ENCODE assay signal across 10 mouse cellular contexts in the genomic region with DNA sequence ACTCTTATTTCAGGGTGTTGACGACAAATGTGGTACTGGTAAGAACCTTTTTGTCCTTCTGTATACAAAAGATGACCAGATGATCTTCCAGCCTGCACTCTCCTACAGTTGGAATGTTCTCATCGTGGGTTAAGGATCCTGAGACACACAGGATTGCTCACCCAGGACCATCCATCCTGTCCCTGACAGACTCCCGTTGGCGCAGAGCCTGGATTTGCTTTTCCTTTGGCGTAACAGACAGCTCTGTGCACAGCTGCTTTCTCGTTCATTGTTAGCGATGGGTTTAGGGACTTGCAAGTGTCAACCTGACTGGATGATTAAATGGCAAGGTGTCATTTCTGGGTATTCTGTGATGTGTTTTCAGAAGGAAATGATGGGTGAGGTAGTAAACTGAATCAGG. TPM values are rescaled to one million over a fixed set of nuclear protein-coding genes. Genes with fewer than 3 reads are reported as not detected.
A peak's percentile ranks its signal among the peaks of the same experiment; 100 is the strongest.
DNase-seq lines count a peak whose midpoint lies in the region; ATAC-seq and TF ChIP-seq lines count a peak whose summit lies in the region.
"Had no signal": no experiment of that assay in that cellular context is flagged by ENCODE, and none has a peak within 500 bp of the region (broad histone marks: within the 10 kb centered on the region; RNA-seq: fewer than 3 reads in every experiment).

No protein-coding gene starts in this region.

- no peak for ATAC-seq in midbrain, postnatal 0 days (ENCODE audit: low FRiP score)
- ATAC-seq in midbrain, embryonic 11.5 days (ENCODE audit: low FRiP score) = no peak
- ATAC-seq in stomach, embryonic 16.5 days (ENCODE audit: insufficient read depth, low FRiP score) = peak; percentile 37; the same call in 1 of the 2 replicates

- DNase-seq in gastrocnemius, postnatal 10 days = peak; percentile 12
- DNase-seq in gastrocnemius, adult 8-10 months (ENCODE audit: low spot score in 2 of 2) = no peak
- peak; percentile 31 for DNase-seq in midbrain, postnatal 0 days (ENCODE audit: low spot score)
- DNase-seq in midbrain, embryonic 11.5 days (ENCODE audit: low spot score, missing footprints) = no peak
- peak; percentile 29 to 49 for DNase-seq in kidney, postnatal 4 days
- DNase-seq in cerebellum, adult 9-10 months = no peak
- no peak for DNase-seq in left cerebral cortex, adult 11 months (ENCODE audit: low spot score)

- H3K27ac ChIP-seq in midbrain, postnatal 0 days (ENCODE audit: low read depth, low read length) = no peak overlapping the region
- H3K27ac ChIP-seq in midbrain, embryonic 11.5 days (ENCODE audit: low read depth, low read length) = no peak overlapping the region
- 0 out of 2 replicates have a peak overlapping the region, but pooled peaks have one; percentile 43 for H3K27ac ChIP-seq in stomach, embryonic 16.5 days (ENCODE audit: low read length)

- no peaks in the 10 kb centered on the region for H3K4me1 ChIP-seq in midbrain, postnatal 0 days (ENCODE audit: insufficient read depth, low read length)
- no peaks in the 10 kb centered on the region for H3K4me1 ChIP-seq in midbrain, embryonic 11.5 days (ENCODE audit: control insufficient read depth, insufficient read depth, low read length)
- H3K4me1 ChIP-seq in stomach, embryonic 16.5 days (ENCODE audit: control insufficient read depth, insufficient read depth, low read length) = 0 out of 2 replicates have a peak, but pooled peaks cover 4% of the 10 kb centered on the region

- WGBS in midbrain, postnatal 0 days = 75% methylated on average over 7 of the region's 7 CpGs
- 91% methylated on average over 7 of the region's 7 CpGs for WGBS in midbrain, embryonic 11.5 days
- WGBS in stomach, embryonic 16.5 days = 35% methylated on average over 7 of the region's 7 CpGs

- no peak for TF ChIP-seq CTCF in midbrain, postnatal 0 days (IDR thresholded peaks at IDR 0.05)

- H3K4me2 ChIP-seq in midbrain, postnatal 0 days (ENCODE audit: low read depth, low read length, poor library complexity, severe bottlenecking) = no peak overlapping the region
- H3K4me2 ChIP-seq in midbrain, embryonic 11.5 days = no peak overlapping the region
- no peak overlapping the region for H3K4me2 ChIP-seq in stomach, embryonic 16.5 days (ENCODE audit: low read depth, low read length)

- H3K36me3 ChIP-seq in midbrain, postnatal 0 days (ENCODE audit: insufficient read depth, low read length) = no peaks in the 10 kb centered on the region
- no peaks in the 10 kb centered on the region for H3K36me3 ChIP-seq in midbrain, embryonic 11.5 days (ENCODE audit: control insufficient read depth, insufficient read depth, low read length)
- H3K36me3 ChIP-seq in stomach, embryonic 16.5 days (ENCODE audit: control insufficient read depth, insufficient read depth, low read length) = no peaks in the 10 kb centered on the region

- H3K4me3 ChIP-seq in midbrain, postnatal 0 days (ENCODE audit: low read depth, low read length) = no peak overlapping the region
- no peak overlapping the region for H3K4me3 ChIP-seq in midbrain, embryonic 11.5 days (ENCODE audit: low read depth, low read length)
- no peak overlapping the region for H3K4me3 ChIP-seq in stomach, embryonic 16.5 days (replicated peaks; ENCODE audit: low read length)

- H3K9ac ChIP-seq in midbrain, postnatal 0 days (replicated peaks; ENCODE audit: low read length, poor library complexity, severe bottlenecking) = no peak overlapping the region
- H3K9ac ChIP-seq in midbrain, embryonic 11.5 days (ENCODE audit: low read length) = no peak overlapping the region
- no peak overlapping the region for H3K9ac ChIP-seq in stomach, embryonic 16.5 days (ENCODE audit: low read length)

- H3K9me3 ChIP-seq in midbrain, postnatal 0 days (ENCODE audit: low read length) = no peaks in the 10 kb centered on the region
- H3K9me3 ChIP-seq in midbrain, embryonic 11.5 days (ENCODE audit: control insufficient read depth, low read length) = no peaks in the 10 kb centered on the region
- no peaks in the 10 kb centered on the region for H3K9me3 ChIP-seq in stomach, embryonic 16.5 days (replicated peaks; ENCODE audit: control insufficient read depth, low read length)

- no peaks in the 10 kb centered on the region for H3K27me3 ChIP-seq in midbrain, postnatal 0 days (ENCODE audit: insufficient read depth, low read length)
- no peaks in the 10 kb centered on the region for H3K27me3 ChIP-seq in midbrain, embryonic 11.5 days (ENCODE audit: control insufficient read depth, insufficient read depth, low read length)
- no peaks in the 10 kb centered on the region for H3K27me3 ChIP-seq in stomach, embryonic 16.5 days (ENCODE audit: control insufficient read depth, insufficient read depth, low read length)

RNA-seq across cellular contexts. Expression of gene Ifnb1, which starts 14.1 kb away (rescaled TPM):
- total RNA-seq in gastrocnemius, postnatal 10 days (2021) = not detected
- not detected for total RNA-seq in gastrocnemius, adult 8-10 months (2022)
- not detected in 2 replicates for total RNA-seq in midbrain, postnatal 0 days (2014; rRNA removed)
- not detected in 2 replicates for polyA plus RNA-seq in midbrain, postnatal 0 days (2015; fragmentation: Nextera tagmentation; extraction: Ambion mirVana)
- not detected in 2 replicates for polyA plus RNA-seq in midbrain, embryonic 11.5 days (2014; fragmentation: Nextera tagmentation; extraction: Ambion mirVana)
- polyA plus RNA-seq in stomach, embryonic 16.5 days (2015; fragmentation: Nextera tagmentation; extraction: Ambion mirVana) = not detected in 2 replicates
- total RNA-seq: megakaryocyte progenitor cell, adult 5-6 weeks had no signal
- polyA plus RNA-seq: cortical plate, adult 2 months had no signal

RNA-seq across cellular contexts. Expression of gene Ifna15, which starts 21.4 kb away (rescaled TPM):
- total RNA-seq in gastrocnemius, postnatal 10 days (2021) = not detected
- total RNA-seq in gastrocnemius, adult 8-10 months (2022) = not detected
- not detected in 2 replicates for total RNA-seq in midbrain, postnatal 0 days (2014; rRNA removed)
- polyA plus RNA-seq in midbrain, postnatal 0 days (2015; fragmentation: Nextera tagmentation; extraction: Ambion mirVana) = not detected in 2 replicates
- polyA plus RNA-seq in midbrain, embryonic 11.5 days (2014; fragmentation: Nextera tagmentation; extraction: Ambion mirVana) = not detected in 2 replicates
- not detected in 2 replicates for polyA plus RNA-seq in stomach, embryonic 16.5 days (2015; fragmentation: Nextera tagmentation; extraction: Ambion mirVana)
- total RNA-seq: megakaryocyte progenitor cell, adult 5-6 weeks had no signal
- polyA plus RNA-seq: cortical plate, adult 2 months had no signal

RNA-seq across cellular contexts. Expression of gene Ifna14, which starts 35.0 kb away (rescaled TPM):
- total RNA-seq in gastrocnemius, postnatal 10 days (2021) = not detected
- total RNA-seq in gastrocnemius, adult 8-10 months (2022) = not detected
- total RNA-seq in midbrain, postnatal 0 days (2014; rRNA removed) = not detected in 2 replicates
- polyA plus RNA-seq in midbrain, postnatal 0 days (2015; fragmentation: Nextera tagmentation; extraction: Ambion mirVana) = not detected in 2 replicates
- not detected in 2 replicates for polyA plus RNA-seq in midbrain, embryonic 11.5 days (2014; fragmentation: Nextera tagmentation; extraction: Ambion mirVana)
- not detected in 2 replicates for polyA plus RNA-seq in stomach, embryonic 16.5 days (2015; fragmentation: Nextera tagmentation; extraction: Ambion mirVana)
- total RNA-seq: megakaryocyte progenitor cell, adult 5-6 weeks had no signal
- polyA plus RNA-seq: cortical plate, adult 2 months had no signal

RNA-seq across cellular contexts. Expression of gene Ifna9, which starts 55.5 kb away (rescaled TPM):
- not detected for total RNA-seq in gastrocnemius, postnatal 10 days (2021)
- not detected for total RNA-seq in gastrocnemius, adult 8-10 months (2022)
- not detected in 2 replicates for total RNA-seq in midbrain, postnatal 0 days (2014; rRNA removed)
- polyA plus RNA-seq in midbrain, postnatal 0 days (2015; fragmentation: Nextera tagmentation; extraction: Ambion mirVana) = not detected in 2 replicates
- polyA plus RNA-seq in midbrain, embryonic 11.5 days (2014; fragmentation: Nextera tagmentation; extraction: Ambion mirVana) = not detected in 2 replicates
- polyA plus RNA-seq in stomach, embryonic 16.5 days (2015; fragmentation: Nextera tagmentation; extraction: Ambion mirVana) = not detected in 2 replicates
- total RNA-seq: megakaryocyte progenitor cell, adult 5-6 weeks had no signal
- polyA plus RNA-seq: cortical plate, adult 2 months had no signal

Comparison
In these comparisons a context has a peak if more than half of its experiments do, and no peak if none do; other contexts are left out.
1. DNase-seq: peak in gastrocnemius, postnatal 10 days (single experiment), midbrain, postnatal 0 days (single experiment) and kidney, postnatal 4 days (2 of 2); none in gastrocnemius, adult 8-10 months (0 of 2), midbrain, embryonic 11.5 days (single experiment), cerebellum, adult 9-10 months (single experiment) and left cerebral cortex, adult 11 months (single experiment).